24 mouse cellular contexts compared by ENCODE assay signal in genomic region chr9:72488523-72488922, GRCm38 (mm10). TPM values are rescaled to one million over a fixed set of nuclear protein-coding genes. Genes with fewer than 3 reads are reported as not detected.
A peak's percentile ranks its signal among the peaks of the same experiment; 100 is the strongest.
DNase-seq lines count a peak whose midpoint lies in the region; ATAC-seq and TF ChIP-seq lines count a peak whose summit lies in the region.
"Had no signal": no experiment of that assay in that cellular context is flagged by ENCODE, and none has a peak within 500 bp of the region (broad histone marks: within the 10 kb centered on the region; RNA-seq: fewer than 3 reads in every experiment).

No protein-coding gene starts in this region.

- no peak overlapping the region for H3K4me2 ChIP-seq in liver, embryonic 14.5 days (ENCODE audit: low read depth)
- H3K4me2 ChIP-seq in forebrain, embryonic 16.5 days (ENCODE audit: low read length), result no peak overlapping the region
- H3K4me2 ChIP-seq: embryonic facial prominence, embryonic 15.5 days; hindbrain, embryonic 12.5 days had no signal

- TF ChIP-seq CTCF in G1E (IDR thresholded peaks at IDR 0.05; ENCODE audit: low read depth, low read length), result no peak
- no peak for TF ChIP-seq CTCF in liver, embryonic 14.5 days (IDR thresholded peaks at IDR 0.05; ENCODE audit: low read depth)
- no peak for TF ChIP-seq CTCF in left cerebral cortex, adult 2 months (IDR thresholded peaks at IDR 0.05)

- H3K4me3 ChIP-seq in G1E (ENCODE audit: low read depth, low read length), result no peak overlapping the region; the same call in 1 of the 2 replicates
- H3K4me3 ChIP-seq in liver, embryonic 14.5 days (ENCODE audit: insufficient read depth in 1 of 2, low read depth in 2 of 2, low read length in 2 of 2), result no peak overlapping the region
- no peak overlapping the region for H3K4me3 ChIP-seq in forebrain, embryonic 16.5 days (replicated peaks; ENCODE audit: low read length)
- no peak overlapping the region for H3K4me3 ChIP-seq in left cerebral cortex, adult 2 months
- H3K4me3 ChIP-seq: embryonic facial prominence, embryonic 15.5 days; erythroblast, embryonic 14.5 days; forebrain, embryonic 10.5 days; heart, embryonic 10.5 days; hindbrain, embryonic 12.5 days had no signal

- intact Hi-C loops in left cerebral cortex, adult 2 months (cut with DNase I), result no loop called here

- H3K27ac ChIP-seq in liver, embryonic 14.5 days, result no peak overlapping the region
- no peak overlapping the region for H3K27ac ChIP-seq in forebrain, embryonic 16.5 days (ENCODE audit: low read length)
- no peak overlapping the region for H3K27ac ChIP-seq in left cerebral cortex, adult 2 months
- H3K27ac ChIP-seq: embryonic facial prominence, embryonic 15.5 days; forebrain, embryonic 10.5 days; heart, embryonic 10.5 days; hindbrain, embryonic 12.5 days had no signal

- peak; percentile 48 for DNase-seq in G1E (ENCODE audit: low spot score)
- DNase-seq in MEL-GATA-1-ER (ENCODE audit: extremely low read depth, low read depth), result peak; percentile 90
- no peak for DNase-seq in liver, embryonic 14.5 days (ENCODE audit: low read depth in 3 of 3, low spot score in 3 of 3)
- no peak for DNase-seq in left cerebral cortex, adult 2 months (ENCODE audit: extremely low spot score in 1 of 2, low spot score in 2 of 2)
- no peak for DNase-seq in urinary bladder, postnatal 36 days (ENCODE audit: low spot score in 2 of 2)
- DNase-seq: adrenal gland, adult 2 months; adrenal gland, postnatal 25 days; B cell, adult 2 months; cerebellum, adult 18-20 months; cerebellum, adult 9-11 months; cerebellum, postnatal 36 days; gastrocnemius, postnatal 10 days; heart, adult 18-20 months; heart, postnatal 10 days; heart, postnatal 4 days had no signal

- peaks cover 58% of the 10 kb centered on the region for H3K4me1 ChIP-seq in G1E (ENCODE audit: insufficient read depth, low read depth, low read length)
- H3K4me1 ChIP-seq in liver, embryonic 14.5 days (replicated peaks; ENCODE audit: control insufficient read depth in 2 of 2, insufficient read depth in 2 of 2, low read length in 1 of 2), result peaks cover 17 to 18% of the 10 kb centered on the region in 2 experiments
- peaks cover 9% of the 10 kb centered on the region for H3K4me1 ChIP-seq in forebrain, embryonic 16.5 days (replicated peaks; ENCODE audit: control insufficient read depth, insufficient read depth, low read length)

- H3K27me3 ChIP-seq in G1E (ENCODE audit: insufficient read depth, low read length), result no peaks in the 10 kb centered on the region
- H3K27me3 ChIP-seq in liver, embryonic 14.5 days (ENCODE audit: control insufficient read depth, insufficient read depth, low read length), result no peaks in the 10 kb centered on the region
- H3K27me3 ChIP-seq in forebrain, embryonic 16.5 days (replicated peaks; ENCODE audit: control insufficient read depth, insufficient read depth, low read length), result no peaks in the 10 kb centered on the region
- H3K27me3 ChIP-seq: embryonic facial prominence, embryonic 15.5 days; hindbrain, embryonic 12.5 days had no signal

- H3K9ac ChIP-seq in liver, embryonic 14.5 days (replicated peaks), result no peak overlapping the region
- no peak overlapping the region for H3K9ac ChIP-seq in forebrain, embryonic 16.5 days (replicated peaks; ENCODE audit: low read depth, low read length)
- H3K9ac ChIP-seq: embryonic facial prominence, embryonic 15.5 days; hindbrain, embryonic 12.5 days had no signal

- H3K9me3 ChIP-seq in G1E (replicated peaks), result no peaks in the 10 kb centered on the region
- no peaks in the 10 kb centered on the region for H3K9me3 ChIP-seq in liver, embryonic 14.5 days (ENCODE audit: control insufficient read depth, low read length)
- H3K9me3 ChIP-seq in forebrain, embryonic 16.5 days (ENCODE audit: control insufficient read depth, low read length), result no peaks in the 10 kb centered on the region
- H3K9me3 ChIP-seq: embryonic facial prominence, embryonic 15.5 days; forebrain, embryonic 10.5 days; heart, embryonic 10.5 days; hindbrain, embryonic 12.5 days had no signal

- peaks cover 38% of the 10 kb centered on the region for H3K36me3 ChIP-seq in G1E (replicated peaks)
- no peaks in the 10 kb centered on the region for H3K36me3 ChIP-seq in liver, embryonic 14.5 days (replicated peaks; ENCODE audit: control insufficient read depth, insufficient read depth, low read depth)
- no peaks in the 10 kb centered on the region; the same call in 1 of the 2 replicates for H3K36me3 ChIP-seq in forebrain, embryonic 16.5 days (ENCODE audit: control insufficient read depth, insufficient read depth)

- peak; percentile 61 for ATAC-seq in G1E (ENCODE audit: extremely low read depth, insufficient number of reproducible peaks, low FRiP score, poor library complexity, severe bottlenecking)
- no peak for ATAC-seq in liver, embryonic 14.5 days (ENCODE audit: insufficient read depth)
- no peak for ATAC-seq in forebrain, embryonic 16.5 days
- ATAC-seq: CD4-positive, CD25-positive, alpha-beta regulatory T cell, adult 4 months; forebrain, embryonic 14.5 days; hindbrain, embryonic 16.5 days had no signal

- TF ChIP-seq EP300 in liver, embryonic 14.5 days (IDR thresholded peaks at IDR 0.05; ENCODE audit: low read depth), result peak; percentile 47; the same call in 1 of the 2 replicates

RNA-seq across cellular contexts. Expression of gene Tex9, which starts 3.5 kb away (rescaled TPM):
- total RNA-seq in G1E (2014; fragmentation: Nextera tagmentation) (157 and 164 TPM in 2 replicates), G1E (2017) (86.8 and 124 TPM in 2 replicates)
- 24.6 and 31.0 TPM in 2 replicates for polyA plus RNA-seq in G1E (2012)
- 3.0 and 3.8 TPM in 2 replicates for polyA plus RNA-seq in liver, embryonic 14.5 days (2012; rRNA removed)
- 6.4 and 6.6 TPM in 2 replicates for polyA plus RNA-seq in liver, embryonic 14.5 days (2014; fragmentation: Nextera tagmentation; extraction: Ambion mirVana)
- 27.4 and 33.3 TPM in 2 replicates for polyA plus RNA-seq in forebrain, embryonic 16.5 days (2015; fragmentation: Nextera tagmentation; extraction: Ambion mirVana)
- total RNA-seq in left cerebral cortex, adult 2 months (2021), result 10 to 100 TPM; 11.2 to 12.8 TPM

RNA-seq across cellular contexts. Expression of gene Rfx7, which starts 43.5 kb away (rescaled TPM):
- total RNA-seq in G1E (2014; fragmentation: Nextera tagmentation), result 145 and 161 TPM in 2 replicates
- total RNA-seq in G1E (2017), result 25.8 and 29.2 TPM in 2 replicates
- polyA plus RNA-seq in G1E (2012), result 31.4 and 34.8 TPM in 2 replicates
- 2.7 and 3.1 TPM in 2 replicates for polyA plus RNA-seq in liver, embryonic 14.5 days (2012; rRNA removed)
- polyA plus RNA-seq in liver, embryonic 14.5 days (2014; fragmentation: Nextera tagmentation; extraction: Ambion mirVana), result 3.2 and 3.9 TPM in 2 replicates
- polyA plus RNA-seq in forebrain, embryonic 16.5 days (2015; fragmentation: Nextera tagmentation; extraction: Ambion mirVana), result 17.2 and 18.6 TPM in 2 replicates
- total RNA-seq in left cerebral cortex, adult 2 months (2021), result 10 to 100 TPM; 29.3 to 32.5 TPM

RNA-seq across cellular contexts. Expression of gene Mns1, which starts 50.7 kb away (rescaled TPM):
- total RNA-seq in G1E (2014; fragmentation: Nextera tagmentation) (138 and 151 TPM in 2 replicates), G1E (2017) (219 and 357 TPM in 2 replicates)
- 24.4 and 33.2 TPM in 2 replicates for polyA plus RNA-seq in G1E (2012)
- 13.5 and 70.9 TPM in 2 replicates for polyA plus RNA-seq in liver, embryonic 14.5 days (2012; rRNA removed)
- 99.8 and 102 TPM in 2 replicates for polyA plus RNA-seq in liver, embryonic 14.5 days (2014; fragmentation: Nextera tagmentation; extraction: Ambion mirVana)
- 12.1 and 16.4 TPM in 2 replicates for polyA plus RNA-seq in forebrain, embryonic 16.5 days (2015; fragmentation: Nextera tagmentation; extraction: Ambion mirVana)
- total RNA-seq in left cerebral cortex, adult 2 months (2021), result 1 to 10 TPM in 1 of 2 experiments, under 1 TPM in 1; 0.59 to 1.1 TPM

Comparison
In these comparisons a context has a peak if more than half of its experiments do, and no peak if none do; other contexts are left out.
1. DNase-seq: peak in G1E (single experiment) and MEL-GATA-1-ER (single experiment); none in liver, embryonic 14.5 days (0 of 3), left cerebral cortex, adult 2 months (0 of 2) and urinary bladder, postnatal 36 days (0 of 2).